Mouse (Mus musculus) heart, embryonic 11.5 days (tissue): ENCODE data around the gene Rassf1. TPM values are rescaled to one million over a fixed set of nuclear protein-coding genes. Genes with fewer than 3 reads are reported as not detected.

Experiments
- ATAC-seq: fragments of 200-750 bp; cut with Nextera tagmentation; replicated peaks from 2 replicates; pipeline ENCODE4 v1.8.0; 2017; ENCODE audit warnings: moderate library complexity; ENCODE audit not compliant: insufficient number of reproducible peaks, low FRiP score, low TSS enrichment
- H3K27ac ChIP-seq: fragments of 300-500 bp; sonication (generic); 2 replicates; pipeline ENCODE4 v1.5.1; 2014; ENCODE audit warnings: mild to moderate bottlenecking, low read depth, low read length
- H3K27me3 ChIP-seq: fragments of 300-500 bp; sonication (generic); 2 replicates; pipeline ENCODE4 v1.6.1; 2014; ENCODE audit warnings: mild to moderate bottlenecking, low read length, mixed read lengths; ENCODE audit not compliant: control insufficient read depth, insufficient read depth
- H3K36me3 ChIP-seq: fragments of 300-500 bp; sonication (generic); 2 replicates; pipeline ENCODE4 v1.6.1; 2014; ENCODE audit warnings: mild to moderate bottlenecking, low read length, moderate library complexity, mixed read lengths; ENCODE audit not compliant: control insufficient read depth, insufficient read depth
- H3K4me1 ChIP-seq: fragments of 300-500 bp; sonication (generic); 2 replicates; pipeline ENCODE4 v1.6.1; 2014; ENCODE audit warnings: low read length; ENCODE audit not compliant: control insufficient read depth, insufficient read depth
- H3K4me2 ChIP-seq: fragments of 300-500 bp; sonication (generic); 2 replicates; pipeline ENCODE4 v1.6.1; 2014; ENCODE audit warnings: mild to moderate bottlenecking, moderate library complexity
- H3K4me3 ChIP-seq: fragments of 300-500 bp; sonication (generic); 2 replicates; pipeline ENCODE4 v1.5.1; 2014; ENCODE audit warnings: low read depth, low read length
- H3K9ac ChIP-seq: fragments of 300-500 bp; sonication (generic); 2 replicates; pipeline ENCODE4 v1.6.1; 2014; ENCODE audit warnings: mild to moderate bottlenecking, low read depth, low read length, moderate library complexity
- H3K9me3 ChIP-seq: fragments of 300-500 bp; sonication (generic); replicated peaks from 2 replicates; pipeline ENCODE4 v1.6.1; 2016; ENCODE audit warnings: low read length; ENCODE audit not compliant: control insufficient read depth
- WGBS: fragments of 180-500 bp; shearing (Covaris S2); extraction: QIAGEN DNeasy Blood & Tissue Kit; methylation state at CpG from one replicate; pipeline ENCODE4 v1.1.7; 2014; ENCODE audit not compliant: insufficient replicate concordance; 5-methylcytosine and 5-hydroxymethylcytosine counted together
- polyA plus RNA-seq: library from polyadenylated mRNA; unstranded; fragments of >200 nt; fragmentation: Nextera tagmentation; extraction: Ambion mirVana; gene quantifications from 2 replicates; pipeline ENCODE4 v1.2.1, GENCODE M21; 2014

The Rassf1 gene
- polyA plus RNA-seq, 1 experiment from 2014 or later, result 38.9 TPM

GRCm38 (mm10) chr9:107576357-107577107, 25.2 kb downstream of the Rassf1 start, which contains the start of gene Hyal1:
Hyal1 (plus strand) TSS chr9:107576927.
- Histone ChIP-seq H3K27ac (no peak within 1 kb of the TSS), H3K4me1 (peaks cover 23% of the 10 kb centered on the region), H3K4me3 (peak within 1 kb of the TSS; percentile 27), H3K27me3 (no peaks in the 10 kb centered on the region), H3K9ac (peak within 1 kb of the TSS; percentile 60), H3K36me3 (peaks cover 12% of the 10 kb centered on the region), H3K9me3 (no peaks in the 10 kb centered on the region), H3K4me2 (peak within 1 kb of the TSS; percentile 64)
- ATAC-seq, result peak; percentile 74
- 25% methylated on average over 16 of the region's 16 CpGs for WGBS

GRCm38 (mm10) chr9:107577871-107578270, 26.5 kb downstream of the Rassf1 start:
- H3K4me3 ChIP-seq, result no peak overlapping the region
- no peak overlapping the region for H3K27ac ChIP-seq
- H3K4me1 ChIP-seq, result peaks cover 19% of the 10 kb centered on the region
- no peaks in the 10 kb centered on the region for H3K27me3 ChIP-seq
- ATAC-seq, result no peak
- peaks cover 5% of the 10 kb centered on the region; the same call in 1 of the 2 replicates for H3K36me3 ChIP-seq
- 87% methylated on average over 10 of the region's 10 CpGs for WGBS
- no peak overlapping the region for H3K4me2 ChIP-seq
- no peak overlapping the region for H3K9ac ChIP-seq
- no peaks in the 10 kb centered on the region for H3K9me3 ChIP-seq

GRCm38 (mm10) chr9:107578587-107578986, 27.2 kb downstream of the Rassf1 start, which contains the start of gene Naa80:
Naa80 (plus strand) TSS chr9:107578887.
- H3K9me3 ChIP-seq, result no peaks in the 10 kb centered on the region
- no peak within 1 kb of the TSS for H3K4me2 ChIP-seq
- peaks cover under 1% of the 10 kb centered on the region; the same call in 1 of the 2 replicates for H3K36me3 ChIP-seq
- no peak within 1 kb of the TSS for H3K4me3 ChIP-seq
- H3K9ac ChIP-seq, result no peak within 1 kb of the TSS
- no peak within 1 kb of the TSS; the same call in 1 of the 2 replicates for H3K27ac ChIP-seq
- WGBS, result 74% methylated on average over 3 of the region's 3 CpGs
- no peak for ATAC-seq
- no peaks in the 10 kb centered on the region for H3K27me3 ChIP-seq
- peaks cover 19% of the 10 kb centered on the region for H3K4me1 ChIP-seq

GRCm38 (mm10) chr9:107579023-107579900, 27.9 kb downstream of the Rassf1 start:
- no peaks in the 10 kb centered on the region for H3K27me3 ChIP-seq
- H3K9me3 ChIP-seq, result no peaks in the 10 kb centered on the region
- WGBS, result 91% methylated on average over 14 of the region's 14 CpGs
- no peak overlapping the region for H3K9ac ChIP-seq
- no peaks in the 10 kb centered on the region; the same call in 1 of the 2 replicates for H3K36me3 ChIP-seq
- no peak for ATAC-seq
- H3K27ac ChIP-seq, result no peak overlapping the region; the same call in 1 of the 2 replicates
- no peak overlapping the region for H3K4me3 ChIP-seq
- H3K4me1 ChIP-seq, result peaks cover 19% of the 10 kb centered on the region
- H3K4me2 ChIP-seq, result no peak overlapping the region

- H3K9ac ChIP-seq, result peak within 1 kb of the TSS; percentile 89
Measured at GRCm38 (mm10) chr9:107580501-107581317, 29.4 kb downstream of the Rassf1 start, which contains the start of gene Hyal3. Hyal3 (plus strand) TSS chr9:107580818.

GRCm38 (mm10) chr9:107581584-107581983, 30.2 kb downstream of the Rassf1 start:
- Histone ChIP-seq H3K4me3 (peak overlapping the region; percentile 67), H3K27me3 (no peaks in the 10 kb centered on the region), H3K9me3 (no peaks in the 10 kb centered on the region), H3K36me3 (no peaks in the 10 kb centered on the region; the same call in 1 of the 2 replicates), H3K9ac (peak overlapping the region; percentile 89), H3K4me1 (peaks cover 16% of the 10 kb centered on the region), H3K4me2 (peak overlapping the region; percentile 96), H3K27ac (peak overlapping the region; percentile 87)
- no peak for ATAC-seq
- WGBS, result 70% methylated on average over 4 of the region's 4 CpGs

More at GRCm38 (mm10) chr9:107580501-107581317, 29.4 kb downstream of the Rassf1 start, which contains the start of gene Hyal3:
- WGBS, result under 1% methylated on average over 32 of the region's 32 CpGs
- Histone ChIP-seq H3K4me2 (peak within 1 kb of the TSS; percentile 96), H3K9me3 (no peaks in the 10 kb centered on the region), H3K27ac (peak within 1 kb of the TSS; percentile 87), H3K36me3 (no peaks in the 10 kb centered on the region; the same call in 1 of the 2 replicates), H3K4me3 (peak within 1 kb of the TSS; percentile 67), H3K27me3 (no peaks in the 10 kb centered on the region), H3K4me1 (peaks cover 19% of the 10 kb centered on the region)
- ATAC-seq, result peak; percentile 58

GRCm38 (mm10) chr9:107582509-107583062, 31.2 kb downstream of the Rassf1 start:
- peaks cover 9% of the 10 kb centered on the region for H3K4me1 ChIP-seq
- ATAC-seq, result no peak
- no peaks in the 10 kb centered on the region for H3K27me3 ChIP-seq
- no peaks in the 10 kb centered on the region for H3K9me3 ChIP-seq
- no peak overlapping the region for H3K27ac ChIP-seq
- H3K9ac ChIP-seq, result no peak overlapping the region
- no peaks in the 10 kb centered on the region; the same call in 1 of the 2 replicates for H3K36me3 ChIP-seq
- no peak overlapping the region for H3K4me3 ChIP-seq
- WGBS, result 86% methylated on average over 7 of the region's 7 CpGs
- no peak overlapping the region for H3K4me2 ChIP-seq
